Comparison of ENCODE assay signal across 8 mouse cellular contexts in the genomic region with DNA sequence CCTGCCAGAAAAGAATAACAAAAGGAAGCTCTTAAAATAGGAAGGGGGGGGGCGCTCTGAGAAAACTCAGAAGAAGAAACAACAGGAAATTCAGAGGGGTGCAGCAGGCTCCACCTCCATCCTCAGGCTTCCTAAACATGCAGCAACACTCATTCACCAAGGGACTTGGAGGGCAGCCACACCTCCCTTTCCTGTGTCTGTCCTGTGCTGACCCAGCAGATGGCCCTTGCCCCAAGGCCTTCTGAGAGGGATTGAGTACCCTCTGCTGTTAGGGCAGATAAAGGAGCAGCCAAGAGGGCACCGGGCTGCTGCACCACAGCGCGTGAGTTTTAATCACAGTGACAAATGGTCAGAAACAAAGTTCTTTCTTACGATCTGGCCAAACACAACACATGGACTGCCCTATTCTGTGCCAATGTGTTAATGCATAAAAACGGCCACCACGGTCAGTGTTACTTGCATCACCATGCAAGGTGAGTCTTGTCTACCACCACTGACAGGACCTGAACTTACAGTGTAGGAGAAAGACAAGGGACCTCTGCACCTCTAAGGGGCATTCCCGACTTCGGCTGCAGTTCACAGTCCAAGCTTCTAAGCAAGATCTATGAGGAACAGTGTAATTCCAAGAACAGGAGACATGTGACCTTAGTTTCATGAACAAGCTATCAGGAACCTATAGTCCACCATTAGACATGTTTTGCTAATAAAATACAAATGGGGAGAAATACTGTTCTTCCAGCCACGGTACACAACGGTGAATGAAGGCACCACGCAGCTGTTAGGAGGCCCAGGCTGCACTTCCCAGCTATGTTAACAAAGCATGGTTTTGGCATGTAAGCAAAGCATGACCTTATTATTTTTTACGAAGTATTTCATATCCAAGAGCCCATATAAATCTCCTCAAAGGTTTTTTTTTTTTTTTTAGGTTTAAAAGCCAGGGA.
A peak's percentile ranks its signal among the peaks of the same experiment; 100 is the strongest.
DNase-seq lines count a peak whose midpoint lies in the region; ATAC-seq and TF ChIP-seq lines count a peak whose summit lies in the region.

No protein-coding gene starts in this region.

- no peak overlapping the region for H3K27ac ChIP-seq in thymus, adult 2 months (ENCODE audit: control insufficient read depth, insufficient read depth, low read length)

- H3K4me3 ChIP-seq in thymus, adult 2 months (ENCODE audit: control insufficient read depth, insufficient read depth, low read length) = no peak overlapping the region

- no peak for TF ChIP-seq POLR2A in thymus, adult 2 months (IDR thresholded peaks at IDR 0.05; ENCODE audit: control insufficient read depth, extremely low read depth, insufficient read depth, low read length, poor library complexity)

- 85% methylated on average over 13 of the region's 13 CpGs for WGBS in thymus, adult 2 months

- DNase-seq in adrenal gland, postnatal 10 days = peak; percentile 38
- no peak for DNase-seq in adrenal gland, postnatal 25 days
- DNase-seq in thymus, adult 2 months = peak; percentile 10
- no peak for DNase-seq in thymus, postnatal 10 days (ENCODE audit: low spot score in 2 of 2)
- peak; percentile 71 for DNase-seq in kidney, adult 9 months
- DNase-seq in urinary bladder, postnatal 4 days (ENCODE audit: low spot score in 2 of 2) = no peak
- DNase-seq in layer of hippocampus, postnatal 36 days = no peak

- TF ChIP-seq CTCF in thymus, adult 2 months (IDR thresholded peaks at IDR 0.05; ENCODE audit: borderline replicate concordance, control insufficient read depth, extremely low read depth, insufficient read depth, low read length, poor library complexity) = no peak

- peaks cover 19% of the 10 kb centered on the region for H3K4me1 ChIP-seq in thymus, adult 2 months (replicated peaks; ENCODE audit: control insufficient read depth, insufficient read depth, low read length)

- H3K27me3 ChIP-seq in thymus, adult 2 months (ENCODE audit: control insufficient read depth, insufficient read depth, low read length) = no peaks in the 10 kb centered on the region

- no peaks in the 10 kb centered on the region for H3K36me3 ChIP-seq in thymus, adult 2 months (ENCODE audit: control insufficient read depth, insufficient read depth, low read length)

- ATAC-seq in megakaryocyte, adult 5-6 weeks (ENCODE audit: poor library complexity, severe bottlenecking) = peak; percentile 13; the same call in 1 of the 2 replicates

Comparison
In these comparisons a context has a peak if more than half of its experiments do, and no peak if none do; other contexts are left out.
1. DNase-seq: peak in adrenal gland, postnatal 10 days (single experiment), thymus, adult 2 months (single experiment) and kidney, adult 9 months (single experiment); none in adrenal gland, postnatal 25 days (single experiment), thymus, postnatal 10 days (0 of 2), urinary bladder, postnatal 4 days (0 of 2) and layer of hippocampus, postnatal 36 days (0 of 2).